Mouse (Mus musculus) CD4-positive, CD25-positive, alpha-beta regulatory T cell, adult 2 months (primary cell): ENCODE data around the gene Pamr1.

Source experiments
- DNase-seq: peaks from one replicate; pipeline ENCODE4 v3.0.0-alpha.2; 2012; ENCODE audit warnings: low read depth, low spot score

Pamr1 gene

DNA sequence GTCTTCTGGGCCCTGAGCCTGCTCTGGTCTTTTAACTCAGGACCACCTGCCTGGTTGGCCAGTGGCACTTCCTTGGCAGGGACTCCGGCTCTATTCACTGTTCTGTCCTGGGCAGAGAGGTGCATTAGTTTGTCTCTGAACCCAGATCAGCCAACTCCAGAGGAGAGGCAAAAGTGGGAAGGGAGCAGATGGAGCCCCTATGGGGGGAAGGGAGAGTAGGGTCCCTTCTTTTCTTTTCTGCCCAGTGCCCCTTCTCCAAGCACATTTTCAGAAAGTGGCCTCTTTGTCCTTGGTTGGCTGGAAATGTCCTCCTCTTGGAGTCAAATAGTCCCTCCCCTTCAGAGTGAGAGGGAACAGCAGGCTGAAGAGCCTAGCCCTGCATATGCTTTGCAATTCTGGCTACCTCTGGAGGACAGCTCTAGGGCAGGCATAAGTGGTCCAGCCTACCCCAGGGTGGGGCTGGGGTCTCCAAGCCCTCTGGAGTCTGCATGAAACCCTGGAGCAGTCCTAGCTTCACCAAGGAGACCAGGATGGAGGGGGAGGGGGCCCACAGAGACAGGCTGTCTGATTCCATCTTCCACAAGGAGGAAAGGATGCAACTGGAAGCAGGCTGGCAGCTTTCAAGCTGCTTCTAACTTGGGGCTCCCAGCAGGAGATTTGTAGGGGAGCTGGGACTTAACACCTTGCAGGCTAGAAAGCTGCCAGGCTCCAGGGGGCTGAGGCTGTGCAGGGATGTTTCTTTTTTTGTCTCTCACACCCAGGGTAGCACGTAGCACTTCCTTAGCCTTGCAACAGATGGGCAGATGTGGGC lies 49.3 kb downstream of the Pamr1 start:
- DNase-seq, result no peak

- no peak for DNase-seq
Measured at GRCm38 (mm10) chr2:102600516-102600915, 50.7 kb downstream of the Pamr1 start.

DNA sequence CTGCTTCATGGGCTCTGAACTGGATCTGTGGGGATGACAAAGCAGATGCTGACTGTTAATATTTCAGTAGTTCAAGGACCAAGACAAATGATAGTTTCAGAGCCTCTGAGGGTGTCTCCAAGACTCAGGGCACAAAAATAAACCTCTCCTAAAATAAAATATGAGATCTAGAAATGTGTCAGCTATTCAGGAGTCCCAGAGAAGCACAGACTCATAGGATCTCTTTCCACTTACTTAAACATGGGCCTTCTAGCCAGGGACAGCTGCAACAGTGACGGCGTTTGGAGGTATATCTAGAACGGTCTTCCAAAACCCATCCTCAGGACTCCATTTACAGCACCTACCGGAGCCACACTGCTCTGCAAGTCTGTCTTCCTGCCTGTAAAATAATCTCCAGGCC lies 60.7 kb downstream of the Pamr1 start:
- no peak for DNase-seq

- DNase-seq, result no peak
Measured at GRCm38 (mm10) chr2:102616637-102617036, 66.8 kb downstream of the Pamr1 start.

GRCm38 (mm10) chr2:102620744-102621429 lies 71.1 kb downstream of the Pamr1 start:
- no peak for DNase-seq

GRCm38 (mm10) chr2:102622176-102622575 lies 72.4 kb downstream of the Pamr1 start:
- no peak for DNase-seq

DNA sequence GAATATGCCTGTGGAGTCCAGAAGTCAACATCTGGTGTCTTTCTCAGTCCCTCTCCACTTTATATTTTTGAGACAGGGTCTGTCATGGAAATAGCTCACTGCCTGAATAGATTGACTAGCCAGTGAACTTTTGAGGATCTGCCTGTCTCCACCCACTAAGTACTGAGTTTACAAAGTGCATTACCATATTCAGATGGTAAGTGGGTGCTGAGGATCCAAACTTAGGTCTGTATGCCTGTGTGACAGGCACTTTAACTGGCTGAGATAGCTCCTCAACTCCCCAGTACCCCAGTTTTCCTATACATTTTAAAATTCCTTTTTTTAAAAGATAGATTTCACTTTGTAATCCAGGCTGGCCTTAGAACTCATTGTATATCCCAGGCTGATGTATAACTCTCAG lies 73.1 kb downstream of the Pamr1 start:
- no peak for DNase-seq

GRCm38 (mm10) chr2:102624538-102624937 lies 74.7 kb downstream of the Pamr1 start:
- no peak for DNase-seq

GRCm38 (mm10) chr2:102632361-102632760 lies 82.5 kb downstream of the Pamr1 start:
- no peak for DNase-seq

DNA sequence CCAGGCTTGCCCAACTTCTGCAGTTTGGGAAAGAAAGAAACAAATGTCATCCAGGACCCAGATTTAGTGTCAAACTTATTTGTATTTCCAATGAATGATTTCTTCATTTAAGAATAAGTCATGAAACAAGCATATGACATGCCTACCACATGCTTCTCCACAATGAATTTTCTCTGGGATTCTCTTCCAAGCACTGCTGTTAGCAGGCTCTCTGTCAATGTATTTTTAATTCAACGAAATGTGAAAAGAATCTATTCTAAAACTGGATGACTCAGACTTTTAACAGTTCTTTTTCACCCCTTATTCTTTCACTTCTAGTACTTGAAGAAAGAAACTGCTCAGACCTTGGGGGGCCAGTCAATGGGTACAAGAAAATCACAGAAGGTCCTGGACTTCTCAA lies 84.2 kb downstream of the Pamr1 start:
- no peak for DNase-seq

GRCm38 (mm10) chr2:102635523-102636060 lies 85.8 kb downstream of the Pamr1 start:
- no peak for DNase-seq

GRCm38 (mm10) chr2:102636116-102636600 lies 86.3 kb downstream of the Pamr1 start:
- no peak for DNase-seq

GRCm38 (mm10) chr2:102638140-102638539 lies 88.3 kb downstream of the Pamr1 start:
- no peak for DNase-seq

DNA sequence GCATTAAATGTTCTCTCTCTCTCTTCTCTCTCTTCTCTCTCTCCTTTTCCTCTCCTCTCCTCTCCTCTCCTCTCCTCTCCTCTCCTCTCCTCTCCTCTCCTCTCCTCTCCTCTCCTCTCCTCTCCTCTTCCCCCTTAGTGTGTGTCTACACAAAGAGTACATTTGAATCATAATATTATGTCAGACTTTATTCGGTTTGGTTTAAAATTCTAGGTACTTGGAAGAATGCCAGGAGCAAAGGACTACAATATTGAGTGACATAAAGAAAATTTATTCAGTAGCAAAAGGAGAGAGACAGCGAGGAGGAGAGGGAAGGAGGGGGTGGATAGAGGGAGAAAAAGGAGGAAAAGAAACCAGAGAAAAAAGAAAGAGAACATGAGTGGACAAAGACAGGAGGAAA lies 88.9 kb downstream of the Pamr1 start:
- no peak for DNase-seq

DNA sequence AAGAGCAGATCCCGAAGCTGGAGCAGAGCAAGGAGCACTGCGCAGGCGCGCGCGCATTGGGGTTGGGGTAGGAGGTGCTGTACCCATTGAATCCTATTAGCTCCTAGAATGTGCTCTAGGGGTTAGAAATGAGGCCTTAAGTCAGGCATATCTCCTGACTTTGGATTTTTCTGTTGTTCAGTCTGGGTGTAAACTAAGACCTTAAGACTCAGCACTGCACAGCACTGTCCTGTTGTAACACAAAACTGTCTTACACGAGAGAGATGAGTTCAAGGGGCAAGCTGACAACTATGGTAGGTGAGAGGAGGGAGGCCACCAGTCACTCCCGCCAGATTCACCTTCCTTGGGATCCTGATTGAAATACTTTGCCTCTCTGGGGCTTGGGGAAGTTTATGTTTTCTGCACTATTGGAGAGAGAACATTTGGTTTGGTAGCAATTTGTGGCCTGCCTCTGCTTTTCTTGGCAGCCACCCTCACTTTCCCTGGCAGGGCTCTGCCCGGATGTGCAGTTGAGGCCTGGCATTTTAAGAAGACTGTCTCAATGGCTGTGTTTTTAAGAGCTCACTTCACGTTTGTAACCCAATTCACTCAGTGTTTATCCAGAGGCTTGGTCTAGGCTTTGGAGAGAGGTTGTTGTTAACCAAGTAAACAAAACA lies 99.2 kb downstream of the Pamr1 start:
- no peak for DNase-seq

DNA sequence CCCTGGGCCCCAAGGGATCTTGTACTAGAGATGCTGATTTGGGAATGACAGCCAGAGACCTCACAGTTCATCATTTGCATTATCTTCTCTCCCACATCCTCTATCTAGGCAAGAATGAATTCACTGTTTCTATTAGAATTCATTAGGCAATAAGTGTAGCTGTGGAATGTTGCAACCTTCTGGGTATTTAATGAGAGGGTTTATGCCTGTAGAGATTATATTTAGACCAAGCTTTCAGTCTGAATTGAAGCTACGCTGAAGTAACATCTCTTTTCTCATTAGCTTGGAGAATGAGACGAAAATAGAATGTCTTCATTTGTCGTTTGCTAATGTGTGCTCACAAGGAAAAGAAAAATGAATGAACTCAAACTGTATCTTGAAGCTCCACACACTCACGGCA lies 100.5 kb downstream of the Pamr1 start:
- DNase-seq, result no peak

DNA sequence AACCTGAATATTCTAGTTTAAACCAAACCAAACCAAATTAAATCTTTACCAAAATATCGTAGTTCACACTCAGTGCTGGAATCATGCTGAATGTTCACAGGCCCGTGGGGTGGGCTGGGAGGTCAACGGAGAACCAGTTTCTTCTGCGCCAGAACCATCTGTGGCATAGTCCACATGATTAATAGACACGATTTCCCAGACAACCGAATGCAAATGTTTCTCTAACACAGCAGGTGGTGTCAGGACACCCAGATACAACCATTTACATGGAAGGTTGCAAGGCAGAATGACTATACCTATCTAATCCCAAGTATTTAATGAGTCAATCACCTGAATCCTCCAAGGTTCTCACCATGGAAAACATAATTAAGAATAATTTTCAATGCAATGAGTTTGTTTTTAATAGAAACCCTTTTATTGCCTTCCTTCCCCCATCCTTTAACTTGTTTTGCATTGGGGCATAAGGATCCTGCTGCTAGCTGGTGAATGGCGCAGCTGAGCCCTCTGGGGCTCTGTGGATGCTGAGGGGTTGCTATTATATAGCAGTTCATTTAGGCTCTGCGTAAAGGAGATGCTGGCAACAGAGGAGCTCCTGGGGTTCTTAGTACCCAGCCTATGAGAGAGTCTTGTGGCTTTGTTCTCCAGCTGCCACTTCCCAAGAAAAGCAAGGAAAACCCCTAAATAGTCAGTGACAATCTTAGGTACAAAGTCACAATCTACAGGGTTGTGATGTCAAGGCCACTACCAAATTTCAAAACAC lies 106.3 kb downstream of the Pamr1 start:
- DNase-seq, result no peak

DNA sequence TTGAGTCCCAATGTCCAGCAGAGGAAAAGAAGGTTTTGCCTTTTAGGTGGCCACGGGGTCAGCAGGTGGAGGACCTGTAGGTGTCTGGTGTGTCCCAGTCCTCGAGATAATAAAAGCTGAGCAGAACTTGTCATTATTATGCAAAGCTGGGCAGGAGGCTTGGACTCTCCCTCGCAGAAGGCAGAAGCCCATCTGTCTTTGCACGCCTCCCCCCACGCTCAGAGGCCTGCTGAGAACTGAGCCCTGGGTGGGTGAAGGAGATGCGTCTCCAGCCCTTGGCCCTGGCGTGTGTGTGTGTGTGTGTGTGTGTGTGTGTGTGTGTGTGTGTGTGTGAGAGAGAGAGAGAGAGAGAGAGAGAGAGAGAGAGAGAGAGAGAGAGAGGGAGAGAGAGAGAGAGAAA lies 107.9 kb downstream of the Pamr1 start:
- DNase-seq, result no peak

DNA sequence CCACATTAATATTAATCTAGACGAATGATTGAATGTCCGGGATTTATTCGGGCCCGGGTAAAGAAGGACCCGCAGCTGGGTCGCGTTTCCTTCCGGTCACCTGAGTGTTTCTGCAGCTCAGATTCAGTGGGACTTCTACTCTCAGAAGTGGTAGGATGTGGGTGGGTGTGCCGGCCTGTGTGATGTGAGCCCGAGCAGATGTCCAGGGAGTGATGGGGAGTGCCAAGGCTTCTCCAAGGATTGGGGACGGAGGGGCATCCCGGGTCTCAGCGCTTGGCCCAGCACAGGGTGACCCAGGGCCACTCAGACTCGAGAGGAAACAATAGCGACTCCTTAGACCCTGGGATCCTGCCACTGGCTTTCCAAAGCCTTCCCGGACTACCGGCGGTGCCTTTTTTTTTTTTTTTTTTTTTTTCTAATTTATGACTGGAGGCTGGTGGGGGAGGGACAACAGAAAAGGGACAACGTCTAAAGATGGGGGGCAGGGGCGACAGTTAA lies 108.4 kb downstream of the Pamr1 start, which contains the start of gene Slc1a2:
Slc1a2 (plus strand) TSS at position 497 of the 498 bp plus-strand sequence.
- DNase-seq, result no peak

- no peak for DNase-seq
Measured at GRCm38 (mm10) chr2:102658661-102659520, 109.1 kb downstream of the Pamr1 start.
